Mouse (Mus musculus) embryonic facial prominence, embryonic 11.5 days (tissue): ENCODE data around the gene Asb7. TPM values are rescaled to one million over a fixed set of nuclear protein-coding genes. Genes with fewer than 3 reads are reported as not detected.

Experiments
- ATAC-seq: fragments of 200-750 bp; cut with Nextera tagmentation; replicated peaks from 2 replicates; pipeline ENCODE4 v1.8.0; 2017; ENCODE audit warnings: low read depth; ENCODE audit not compliant: insufficient number of reproducible peaks, low FRiP score, low TSS enrichment
- DNase-seq: peaks from one replicate; pipeline ENCODE4 v3.0.0-alpha.2; 2015; ENCODE audit warnings: low spot score
- H3K27ac ChIP-seq: fragments of 300-500 bp; sonication (generic); replicated peaks from 2 replicates; pipeline ENCODE4 v1.5.1; 2014; ENCODE audit warnings: mild to moderate bottlenecking, low read depth, low read length, control low read depth
- H3K27me3 ChIP-seq: fragments of 300-500 bp; sonication (generic); 2 replicates; pipeline ENCODE4 v1.6.1; 2014; ENCODE audit warnings: mild to moderate bottlenecking, low read length, moderate library complexity, mixed read lengths; ENCODE audit not compliant: control insufficient read depth, insufficient read depth
- H3K36me3 ChIP-seq: fragments of 300-500 bp; sonication (generic); replicated peaks from 2 replicates; pipeline ENCODE4 v1.6.1; 2014; ENCODE audit warnings: low read depth, mild to moderate bottlenecking, low read length, moderate library complexity, mixed read lengths; ENCODE audit not compliant: control insufficient read depth, insufficient read depth
- H3K4me1 ChIP-seq: fragments of 300-500 bp; sonication (generic); 2 replicates; pipeline ENCODE4 v1.6.1; 2014; ENCODE audit warnings: low read length, mixed read lengths; ENCODE audit not compliant: control insufficient read depth, insufficient read depth
- H3K4me2 ChIP-seq: fragments of 300-500 bp; sonication (generic); 2 replicates; pipeline ENCODE4 v1.6.1; 2014; ENCODE audit warnings: low read depth, mild to moderate bottlenecking, control low read depth, low read length, moderate library complexity
- H3K4me3 ChIP-seq: fragments of 300-500 bp; sonication (generic); 2 replicates; pipeline ENCODE4 v1.5.1; 2014; ENCODE audit warnings: low read depth, low read length, control low read depth
- H3K9ac ChIP-seq: fragments of 300-500 bp; sonication (generic); replicated peaks from 2 replicates; pipeline ENCODE4 v1.6.1; 2014; ENCODE audit warnings: mild to moderate bottlenecking, control low read depth, low read length
- H3K9me3 ChIP-seq: fragments of 300-500 bp; sonication (generic); replicated peaks from 2 replicates; pipeline ENCODE4 v1.6.1; 2016; ENCODE audit warnings: mild to moderate bottlenecking, low read length, inconsistent platforms, mixed read lengths; ENCODE audit not compliant: control insufficient read depth
- WGBS: fragments of 180-500 bp; shearing (Covaris S2); extraction: QIAGEN DNeasy Blood & Tissue Kit; methylation state at CpG from one replicate; pipeline ENCODE4 v1.1.7; 2014; 5-methylcytosine and 5-hydroxymethylcytosine counted together
- polyA plus RNA-seq: library from polyadenylated mRNA; unstranded; fragments of >200 nt; fragmentation: Nextera tagmentation; extraction: Ambion mirVana; gene quantifications from 2 replicates; pipeline ENCODE4 v1.2.1, GENCODE M21; 2014

Asb7 gene
- polyA plus RNA-seq, 1 experiment from 2014 or later, result 17.1 TPM

GRCm38 (mm10) chr7:66724954-66725353 is 35.6 kb upstream of the Asb7 start:
- H3K36me3 ChIP-seq, result no peaks in the 10 kb centered on the region
- no peaks in the 10 kb centered on the region for H3K27me3 ChIP-seq
- H3K9me3 ChIP-seq, result no peaks in the 10 kb centered on the region
- WGBS, result 83% methylated on average over 6 of the region's 6 CpGs
- DNase-seq (no peak), ATAC-seq (no peak)
- no peaks in the 10 kb centered on the region for H3K4me1 ChIP-seq
- H3K27ac ChIP-seq, result no peak overlapping the region
- H3K4me3 ChIP-seq, result no peak overlapping the region
- H3K9ac ChIP-seq, result no peak overlapping the region
- no peak overlapping the region for H3K4me2 ChIP-seq

- Histone ChIP-seq H3K4me1 (no peaks in the 10 kb centered on the region), H3K4me3 (no peak overlapping the region), H3K27me3 (no peaks in the 10 kb centered on the region), H3K27ac (no peak overlapping the region), H3K36me3 (no peaks in the 10 kb centered on the region), H3K9ac (no peak overlapping the region), H3K9me3 (no peaks in the 10 kb centered on the region), H3K4me2 (no peak overlapping the region)
- WGBS, result 81% methylated on average over 4 of the region's 4 CpGs
- no peak for DNase-seq
- ATAC-seq, result no peak
Measured at GRCm38 (mm10) chr7:66724514-66724913, 35.1 kb upstream of the Asb7 start.

- no peak overlapping the region for H3K27ac ChIP-seq
- no peak overlapping the region for H3K4me2 ChIP-seq
- ATAC-seq, result no peak
- no peak overlapping the region for H3K4me3 ChIP-seq
- H3K27me3 ChIP-seq, result no peaks in the 10 kb centered on the region
- H3K9me3 ChIP-seq, result no peaks in the 10 kb centered on the region
- DNase-seq, result peak; percentile 10
- no peak overlapping the region for H3K9ac ChIP-seq
- 80% methylated on average over 2 of the region's 2 CpGs for WGBS
- H3K4me1 ChIP-seq, result no peaks in the 10 kb centered on the region
- H3K36me3 ChIP-seq, result no peaks in the 10 kb centered on the region; the same call in 1 of the 2 replicates
Measured at GRCm38 (mm10) chr7:66711166-66711565, 21.8 kb upstream of the Asb7 start.

GRCm38 (mm10) chr7:66704631-66705030 is 15.2 kb upstream of the Asb7 start:
- Histone ChIP-seq H3K9ac (no peak overlapping the region), H3K27ac (no peak overlapping the region), H3K4me1 (no peaks in the 10 kb centered on the region), H3K36me3 (no peaks in the 10 kb centered on the region), H3K9me3 (no peaks in the 10 kb centered on the region), H3K4me2 (no peak overlapping the region), H3K4me3 (no peak overlapping the region), H3K27me3 (no peaks in the 10 kb centered on the region)
- no peak for ATAC-seq
- 91% methylated on average over 3 of the region's 3 CpGs for WGBS
- no peak for DNase-seq

GRCm38 (mm10) chr7:66702721-66703120 is 13.3 kb upstream of the Asb7 start:
- Histone ChIP-seq H3K9me3 (no peaks in the 10 kb centered on the region), H3K9ac (no peak overlapping the region), H3K36me3 (no peaks in the 10 kb centered on the region), H3K4me1 (no peaks in the 10 kb centered on the region), H3K4me3 (no peak overlapping the region), H3K27ac (no peak overlapping the region), H3K4me2 (no peak overlapping the region), H3K27me3 (no peaks in the 10 kb centered on the region)
- no peak for ATAC-seq
- DNase-seq, result no peak
- 88% methylated on average over 7 of the region's 7 CpGs for WGBS

- WGBS, result 80% methylated on average over 7 of the region's 7 CpGs
- H3K4me3 ChIP-seq, result no peak overlapping the region
- H3K4me1 ChIP-seq, result no peaks in the 10 kb centered on the region
- no peak overlapping the region for H3K4me2 ChIP-seq
- no peak for DNase-seq
- no peaks in the 10 kb centered on the region for H3K27me3 ChIP-seq
- H3K27ac ChIP-seq, result no peak overlapping the region
- no peak for ATAC-seq
- H3K9ac ChIP-seq, result no peak overlapping the region
- no peaks in the 10 kb centered on the region for H3K36me3 ChIP-seq
- H3K9me3 ChIP-seq, result no peaks in the 10 kb centered on the region
Measured at GRCm38 (mm10) chr7:66694467-66694866, 5.1 kb upstream of the Asb7 start.

GRCm38 (mm10) chr7:66689620-66690360 is 394 bp upstream of the Asb7 start, which contains the start of gene Lins1:
Lins1 (plus strand) TSS chr7:66689889.
- Histone ChIP-seq H3K9me3 (no peaks in the 10 kb centered on the region), H3K4me2 (peak within 1 kb of the TSS; percentile 82), H3K9ac (peak within 1 kb of the TSS; percentile 79), H3K4me1 (no peaks in the 10 kb centered on the region), H3K27me3 (no peaks in the 10 kb centered on the region), H3K27ac (peak within 1 kb of the TSS; percentile 77), H3K36me3 (no peaks in the 10 kb centered on the region), H3K4me3 (peak within 1 kb of the TSS; percentile 78)
- under 1% methylated on average over 52 of the region's 52 CpGs for WGBS
- peak; percentile 99 for DNase-seq
- peak; percentile 99 for ATAC-seq

- 3% methylated on average over 5 of the region's 5 CpGs for WGBS
- peak overlapping the region; percentile 82 for H3K4me2 ChIP-seq
- no peaks in the 10 kb centered on the region for H3K9me3 ChIP-seq
- H3K4me1 ChIP-seq, result no peaks in the 10 kb centered on the region
- peak overlapping the region; percentile 78 for H3K4me3 ChIP-seq
- no peak for DNase-seq
- ATAC-seq, result peak; percentile 3; the same call in 1 of the 2 replicates
- H3K27ac ChIP-seq, result no peak overlapping the region
- H3K36me3 ChIP-seq, result no peaks in the 10 kb centered on the region
- H3K9ac ChIP-seq, result peak overlapping the region; percentile 78
- no peaks in the 10 kb centered on the region for H3K27me3 ChIP-seq
Measured at GRCm38 (mm10) chr7:66688721-66689120, 675 bp downstream of the Asb7 start.
